Mouse (Mus musculus) spleen, embryonic (tissue): ENCODE measurements around the gene Usp40.

Source experiments
- CTCF ChIA-PET: fragments of 350-600 bp; sonication (Branson Sonifier 250); formaldehyde crosslinking; loops from one replicate; lab custom pipeline; 2022; lab: Charles Lee

Usp40 gene

DNA sequence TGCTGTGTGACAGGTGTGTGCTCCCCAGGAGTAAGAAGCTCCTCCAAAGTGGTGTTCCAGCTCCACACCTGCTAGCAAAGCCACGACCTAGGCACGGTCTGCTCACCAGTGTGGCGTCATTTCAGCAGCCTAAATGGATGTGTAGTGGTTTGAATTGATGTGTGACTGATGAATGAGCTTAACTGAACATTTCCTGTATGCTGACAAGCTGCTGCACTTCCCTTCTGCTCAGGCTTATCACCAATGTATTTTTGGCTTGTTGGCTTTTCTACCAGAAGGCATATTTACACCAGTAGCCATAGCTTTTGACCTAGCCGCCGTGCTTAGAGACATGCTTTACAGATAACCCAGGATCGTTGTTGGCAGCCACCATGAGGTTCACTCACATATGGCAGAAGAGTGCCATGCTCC lies 60.7 kb downstream of the Usp40 start:
- CTCF ChIA-PET: no interaction called here

DNA sequence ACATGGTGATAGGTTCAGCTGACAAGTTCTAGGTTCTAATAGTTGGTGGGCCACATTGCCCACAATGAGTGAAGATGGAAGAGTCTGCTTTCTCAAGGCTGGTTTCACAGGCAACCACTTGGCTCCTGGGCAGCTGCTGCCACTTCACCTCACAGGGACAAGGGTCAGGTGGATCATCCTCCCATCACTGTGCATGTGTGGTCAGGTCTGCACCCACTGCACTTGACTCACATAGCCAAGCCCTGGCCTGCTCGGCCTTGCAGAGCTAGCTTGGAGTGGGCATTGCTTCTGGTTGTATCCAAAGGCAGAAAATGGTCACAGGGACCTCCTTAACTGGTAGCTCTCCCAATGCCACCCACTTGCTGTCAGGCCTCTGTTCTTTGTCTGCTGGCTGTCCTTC lies 66.6 kb downstream of the Usp40 start:
- CTCF ChIA-PET: no interaction called here

DNA sequence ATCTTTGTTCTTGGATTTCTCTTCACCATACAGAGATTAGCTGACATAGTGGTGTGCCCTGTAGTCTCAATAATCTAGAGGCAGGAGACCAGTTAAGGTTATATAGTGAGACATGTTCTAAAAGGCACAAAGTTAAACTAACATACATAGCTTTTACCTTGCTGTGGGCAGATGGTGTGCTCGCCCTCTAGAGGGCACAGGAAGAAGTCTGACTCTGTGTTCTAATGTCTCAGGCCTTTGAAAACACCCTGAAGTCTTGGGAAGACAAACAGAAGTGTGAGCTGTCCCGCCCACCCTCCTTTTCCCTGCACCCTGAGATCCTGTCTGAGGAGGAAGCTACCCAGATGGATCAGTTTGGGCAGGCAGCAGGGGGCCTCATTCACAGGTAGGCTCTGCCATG lies 71.8 kb downstream of the Usp40 start:
- CTCF ChIA-PET: no interaction called here

DNA sequence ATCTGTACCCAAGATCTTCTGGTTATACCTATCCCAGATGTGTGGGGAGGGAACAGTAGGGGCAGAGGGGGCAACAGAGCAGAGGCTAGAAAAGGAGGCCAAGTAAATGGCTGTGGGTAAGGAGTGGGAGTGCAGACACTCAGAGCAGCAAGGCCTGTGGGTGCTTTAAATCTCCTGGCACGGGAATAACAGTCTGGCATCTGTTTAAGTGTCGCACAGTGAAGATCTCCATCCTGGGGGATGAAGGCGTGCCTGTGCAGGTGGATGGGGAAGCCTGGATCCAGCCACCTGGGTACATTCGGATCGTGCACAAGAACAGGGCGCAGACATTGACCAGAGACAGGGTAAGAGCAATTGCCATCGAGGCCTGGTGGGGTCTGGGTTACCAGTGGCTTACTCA lies 72.3 kb downstream of the Usp40 start:
- CTCF ChIA-PET: no interaction called here

- CTCF ChIA-PET: no interaction called here
These were observed 72.8 kb downstream of the Usp40 start for GRCm38 (mm10) chr1:87935546-87935945.

- CTCF ChIA-PET: no interaction called here
These were observed 73.3 kb downstream of the Usp40 start for GRCm38 (mm10) chr1:87935095-87935494.

DNA sequence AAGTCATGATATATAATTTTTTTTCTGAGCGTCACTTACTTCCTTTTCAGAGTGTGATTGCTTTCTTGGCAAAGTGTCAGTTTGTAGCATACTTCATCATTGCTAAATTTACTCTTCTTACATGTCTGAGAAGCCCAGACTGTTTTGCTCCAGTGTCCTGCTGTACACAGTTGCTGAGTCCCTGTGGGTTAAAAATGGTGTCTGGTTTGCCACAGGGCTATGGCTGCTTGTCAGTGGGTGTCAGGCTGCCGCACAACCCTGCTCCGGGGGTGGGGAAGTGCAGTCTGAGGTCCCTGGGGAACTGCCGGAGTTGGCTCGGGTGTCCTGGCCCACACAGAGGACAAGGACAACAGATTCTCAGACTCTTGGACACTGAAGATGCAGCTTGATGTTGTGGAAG lies 75.3 kb downstream of the Usp40 start:
- CTCF ChIA-PET: interaction anchor here (0.8 kb wide), 1 partner anchor 121 kb away, joined by 3 read pairs; no protein-coding TSS in a partner anchor

DNA sequence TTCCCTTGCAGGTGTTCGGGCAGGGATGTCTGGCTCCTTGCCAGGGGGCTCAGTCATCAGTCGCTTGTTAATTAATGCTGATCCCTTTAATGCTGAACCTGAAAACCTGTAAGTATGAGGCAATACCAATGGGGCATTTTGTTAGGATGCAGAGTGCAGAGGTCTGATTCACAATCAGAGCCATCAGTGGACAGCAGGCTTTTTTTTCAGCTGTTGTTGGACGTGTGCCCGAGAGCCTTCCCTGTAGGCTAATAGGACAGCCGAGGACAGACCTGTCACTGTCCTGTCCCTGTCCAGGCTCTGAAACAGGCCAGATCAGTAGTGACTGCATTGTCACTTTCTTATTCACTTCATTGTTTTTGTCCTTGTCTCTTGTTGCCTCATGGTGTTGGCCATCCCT lies 78.6 kb downstream of the Usp40 start:
- CTCF ChIA-PET: no interaction called here

- CTCF ChIA-PET: no interaction called here
These were observed 83.5 kb downstream of the Usp40 start for GRCm38 (mm10) chr1:87924888-87925287.

DNA sequence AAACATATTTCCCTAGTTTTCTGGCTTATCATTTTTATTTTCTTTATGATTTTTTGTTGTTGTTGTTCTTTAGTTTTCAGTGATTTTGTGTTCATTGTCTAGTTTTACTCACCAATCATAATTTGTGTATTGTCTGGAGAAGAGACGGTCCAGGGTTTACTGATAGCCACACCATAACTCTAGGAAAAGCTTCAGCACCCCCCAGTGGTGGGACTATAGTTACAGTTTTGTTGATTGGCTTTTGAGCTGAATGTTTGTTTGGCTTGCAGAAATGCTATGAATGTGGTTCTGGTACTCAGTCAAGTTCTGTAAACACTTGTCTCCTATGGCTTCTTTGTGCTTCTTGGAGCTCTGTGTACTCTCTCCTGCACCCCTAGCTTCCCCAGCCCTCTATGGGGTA lies 85.7 kb downstream of the Usp40 start:
- CTCF ChIA-PET: interaction anchor here (1.1 kb wide), 1 partner anchor 26 kb away, joined by 3 read pairs; no protein-coding TSS in a partner anchor

GRCm38 (mm10) chr1:87920056-87920614 lies 88.2 kb downstream of the Usp40 start:
- CTCF ChIA-PET: interaction anchor here (0.6 kb wide), 1 partner anchor 28 kb away, joined by 3 read pairs; no protein-coding TSS in a partner anchor

DNA sequence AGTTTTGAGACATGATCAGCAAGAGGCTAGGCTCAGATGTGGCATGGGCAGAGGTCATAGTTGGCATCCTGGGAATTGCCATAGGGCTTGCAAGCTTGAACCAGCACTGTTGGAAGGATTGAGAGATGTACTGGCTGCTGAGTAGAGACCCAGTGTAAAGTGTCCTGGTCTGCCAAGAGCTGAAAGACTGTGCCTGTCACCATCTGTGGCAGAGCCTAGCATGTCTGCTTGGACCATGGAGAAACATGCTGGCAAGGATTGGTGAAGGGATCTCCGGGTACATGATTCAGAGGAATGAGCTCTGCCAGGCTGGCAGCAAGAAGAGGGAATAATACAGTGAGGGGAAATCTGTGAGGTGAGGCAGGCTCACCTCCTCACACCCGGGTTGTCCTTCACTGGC lies 90.3 kb downstream of the Usp40 start:
- CTCF ChIA-PET: interaction anchor here (0.7 kb wide), 1 partner anchor 13 kb away, joined by 3 read pairs; no protein-coding TSS in a partner anchor

GRCm38 (mm10) chr1:87917361-87917760 lies 91.0 kb downstream of the Usp40 start:
- CTCF ChIA-PET: no interaction called here

DNA sequence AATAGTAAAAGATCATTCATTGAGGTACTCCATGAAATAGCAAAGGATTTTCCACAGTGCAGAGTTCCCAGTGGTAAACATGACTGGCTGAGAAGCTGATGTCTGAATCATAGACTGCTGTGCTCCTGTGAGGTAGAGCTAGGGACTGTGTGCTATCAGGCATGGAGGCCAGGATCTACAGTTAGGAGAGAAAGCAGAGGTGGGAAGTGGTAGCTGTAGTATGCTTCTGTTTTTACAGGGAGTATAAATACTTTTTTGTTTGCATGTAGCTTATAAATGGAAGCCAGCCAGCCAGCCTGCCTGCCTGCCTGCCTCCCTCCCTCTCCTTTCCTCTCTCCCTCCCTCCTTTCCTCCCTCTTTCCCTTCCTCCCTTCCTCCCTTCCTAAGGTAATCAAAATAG lies 95.0 kb downstream of the Usp40 start:
- CTCF ChIA-PET: no interaction called here

- CTCF ChIA-PET: interaction anchor here (0.7 to 1.1 kb wide), 3 partner anchors 13 to 582 kb away, joined by 3 to 9 read pairs (median 4); no protein-coding TSS in a partner anchor
These were observed 97.9 kb downstream of the Usp40 start for GRCm38 (mm10) chr1:87910428-87910827.

- CTCF ChIA-PET: interaction anchor here (1.1 kb wide), 1 partner anchor 42 kb away, joined by 9 read pairs; no protein-coding TSS in a partner anchor
These were observed 98.8 kb downstream of the Usp40 start for GRCm38 (mm10) chr1:87909565-87909964.

DNA sequence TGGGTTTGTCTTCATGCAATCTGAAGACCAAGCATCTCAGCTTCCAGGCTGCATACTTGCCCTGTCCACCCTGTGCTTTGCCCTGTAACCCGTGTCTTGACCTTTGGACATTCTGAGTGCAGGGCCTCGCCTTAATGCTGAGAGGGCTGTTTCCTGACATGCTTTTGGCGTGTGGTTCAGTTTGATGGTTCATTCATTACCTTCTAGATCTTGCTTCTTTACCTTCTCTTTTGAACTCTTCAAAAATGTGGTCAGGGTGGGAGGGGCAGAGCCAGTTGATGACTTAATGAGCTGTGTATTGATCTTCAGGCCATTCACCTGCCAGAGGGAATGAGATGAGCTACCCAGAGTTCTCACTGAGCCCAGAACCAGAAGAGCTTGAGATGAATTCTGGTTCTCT lies 99.6 kb downstream of the Usp40 start:
- CTCF ChIA-PET: no interaction called here

- CTCF ChIA-PET: no interaction called here
These were observed 100.3 kb downstream of the Usp40 start for GRCm38 (mm10) chr1:87908006-87908405.

GRCm38 (mm10) chr1:87906361-87906956 lies 101.9 kb downstream of the Usp40 start:
- CTCF ChIA-PET: no interaction called here

DNA sequence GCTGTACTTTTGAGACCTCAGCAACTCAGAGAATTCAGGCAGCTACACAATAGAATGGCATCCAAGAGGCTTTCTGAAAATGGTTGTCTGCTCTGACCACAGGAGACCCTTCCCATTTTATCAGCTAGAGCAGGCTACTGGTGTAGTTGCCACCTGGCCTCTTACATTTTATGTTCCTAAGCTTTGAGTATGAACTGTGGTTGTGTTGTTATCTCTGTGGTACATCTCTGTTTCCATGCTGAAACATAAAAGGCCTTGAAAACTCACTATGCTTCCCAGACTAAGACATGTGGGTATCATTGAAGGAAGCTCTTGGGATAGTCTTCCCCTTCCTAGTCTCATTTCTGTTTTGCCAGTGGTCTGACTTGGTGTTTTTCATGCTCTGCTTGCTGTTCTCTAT lies 106.2 kb downstream of the Usp40 start:
- CTCF ChIA-PET: no interaction called here

DNA sequence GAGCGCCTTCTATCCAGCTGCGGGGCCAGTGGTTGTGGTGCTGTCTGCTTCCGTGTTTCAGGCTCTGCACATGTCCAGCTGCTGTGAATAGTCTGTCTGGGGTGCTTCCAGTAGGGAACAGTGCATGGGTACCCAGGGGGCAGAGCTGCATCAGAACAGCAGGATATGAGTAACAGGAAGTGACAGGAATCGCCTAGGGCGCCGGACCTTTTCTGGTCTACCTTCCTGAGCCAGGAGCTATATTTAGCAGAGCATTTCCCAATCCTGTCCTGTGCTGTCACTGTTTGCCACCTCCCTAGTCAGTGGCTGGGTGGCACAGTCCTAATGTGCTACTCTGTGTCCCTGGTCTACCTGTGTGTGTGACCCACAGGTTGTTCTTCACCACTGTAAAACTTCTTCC lies 107.4 kb downstream of the Usp40 start:
- CTCF ChIA-PET: no interaction called here

DNA sequence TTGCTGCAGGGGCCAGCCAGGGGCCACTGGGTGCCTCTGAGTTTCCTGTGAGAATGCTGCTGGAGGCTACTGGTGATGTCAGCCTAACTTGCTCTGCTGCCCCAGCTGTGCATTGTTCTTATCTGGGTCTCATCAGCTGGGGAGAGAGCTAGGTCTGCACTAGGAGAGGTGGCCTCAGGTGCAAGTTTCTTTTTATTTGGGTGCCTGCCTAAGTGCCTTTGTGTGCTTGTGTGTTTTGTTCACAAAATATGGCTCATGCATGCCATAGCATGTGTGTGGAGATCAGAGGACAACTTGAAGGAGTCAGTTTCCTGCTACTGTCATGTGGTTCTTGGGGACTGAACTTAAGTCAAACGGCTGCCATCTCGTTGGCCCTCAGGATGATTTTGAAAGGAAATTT lies 108.7 kb downstream of the Usp40 start:
- CTCF ChIA-PET: interaction anchor here (0.7 kb wide), 2 partner anchors 45 to 276 kb away, joined by 3 to 6 read pairs; no protein-coding TSS in a partner anchor

DNA sequence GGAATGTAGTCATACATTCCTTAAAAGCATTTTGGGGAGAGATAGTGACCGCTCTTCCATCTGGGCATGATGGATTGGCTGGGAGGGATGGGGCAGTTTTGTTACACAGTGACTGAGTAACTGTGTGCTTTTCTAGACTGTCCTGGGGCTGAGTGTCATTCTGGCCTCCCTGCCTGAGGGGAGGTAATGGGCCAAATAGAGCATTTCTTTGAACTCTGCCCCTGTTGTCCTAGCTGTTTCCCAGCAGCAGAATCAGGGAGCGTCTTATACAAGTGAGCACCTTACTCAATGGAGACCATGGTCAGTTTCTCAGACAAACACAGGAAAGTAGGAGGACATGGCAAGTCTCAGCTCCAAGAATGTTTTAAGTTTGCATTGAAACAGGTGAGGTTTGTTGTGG lies 111.4 kb downstream of the Usp40 start:
- CTCF ChIA-PET: interaction anchor here (0.5 to 0.7 kb wide), 2 partner anchors 13 to 15 kb away, joined by 3 to 6 read pairs; no protein-coding TSS in a partner anchor
